Mouse (Mus musculus) cerebellum, postnatal 25 days (tissue): Measurements from ENCODE around the gene Pla2g6.

Experiments
- DNase-seq, 2 experiments: peaks; one replicate each; pipeline ENCODE4 v3.0.0; 2021; ENCODE audit warnings: mixed read lengths in 2 of 2

The Pla2g6 gene

GRCm38 (mm10) chr15:79328058-79328938 lies at the start of gene Pla2g6:
Pla2g6 (minus strand) TSS chr15:79328390.
- DNase-seq = peak; percentile 98 to 99

GRCm38 (mm10) chr15:79377681-79378080 lies 49.5 kb upstream of the Pla2g6 start:
- DNase-seq = no peak

- DNase-seq = no peak
These were observed 46.6 kb upstream of the Pla2g6 start for GRCm38 (mm10) chr15:79374760-79375159.

GRCm38 (mm10) chr15:79370281-79370843 lies 42.2 kb upstream of the Pla2g6 start:
- DNase-seq = no peak

GRCm38 (mm10) chr15:79369452-79370280 lies 41.5 kb upstream of the Pla2g6 start:
- no peak for DNase-seq

GRCm38 (mm10) chr15:79368861-79369440 lies 40.8 kb upstream of the Pla2g6 start:
- no peak for DNase-seq

- DNase-seq = no peak
These were observed 40.2 kb upstream of the Pla2g6 start for GRCm38 (mm10) chr15:79368313-79368811.

GRCm38 (mm10) chr15:79366402-79366801 lies 38.2 kb upstream of the Pla2g6 start:
- no peak for DNase-seq

GRCm38 (mm10) chr15:79365068-79365467 lies 36.9 kb upstream of the Pla2g6 start:
- no peak for DNase-seq

- DNase-seq = no peak
These were observed 35.9 kb upstream of the Pla2g6 start for GRCm38 (mm10) chr15:79364120-79364519.

GRCm38 (mm10) chr15:79361023-79361422 lies 32.8 kb upstream of the Pla2g6 start:
- no peak for DNase-seq

- DNase-seq = no peak
These were observed 32.2 kb upstream of the Pla2g6 start for GRCm38 (mm10) chr15:79360371-79360770.

GRCm38 (mm10) chr15:79359954-79360353 lies 31.8 kb upstream of the Pla2g6 start:
- no peak for DNase-seq

- DNase-seq = no peak
These were observed 29.9 kb upstream of the Pla2g6 start for GRCm38 (mm10) chr15:79357974-79358690.

- DNase-seq = peak; percentile 33 to 56
These were observed 29.1 kb upstream of the Pla2g6 start for GRCm38 (mm10) chr15:79357036-79357911.

GRCm38 (mm10) chr15:79356481-79356880 lies 28.3 kb upstream of the Pla2g6 start:
- DNase-seq = no peak

GRCm38 (mm10) chr15:79354619-79355018 lies 26.4 kb upstream of the Pla2g6 start:
- no peak for DNase-seq

GRCm38 (mm10) chr15:79353690-79354305 lies 25.6 kb upstream of the Pla2g6 start:
- DNase-seq = no peak

GRCm38 (mm10) chr15:79352479-79352878 lies 24.3 kb upstream of the Pla2g6 start:
- DNase-seq = no peak

- DNase-seq = no peak
These were observed 23.2 kb upstream of the Pla2g6 start for GRCm38 (mm10) chr15:79351331-79351767.
